Mouse (Mus musculus): ENCODE measurements around the gene Gm42417. TPM values are rescaled to one million over a fixed set of nuclear protein-coding genes. Genes with fewer than 3 reads are reported as not detected.

The Gm42417 gene
- polyA plus RNA-seq, 1 experiment from 2014 or later = not detected

DNA sequence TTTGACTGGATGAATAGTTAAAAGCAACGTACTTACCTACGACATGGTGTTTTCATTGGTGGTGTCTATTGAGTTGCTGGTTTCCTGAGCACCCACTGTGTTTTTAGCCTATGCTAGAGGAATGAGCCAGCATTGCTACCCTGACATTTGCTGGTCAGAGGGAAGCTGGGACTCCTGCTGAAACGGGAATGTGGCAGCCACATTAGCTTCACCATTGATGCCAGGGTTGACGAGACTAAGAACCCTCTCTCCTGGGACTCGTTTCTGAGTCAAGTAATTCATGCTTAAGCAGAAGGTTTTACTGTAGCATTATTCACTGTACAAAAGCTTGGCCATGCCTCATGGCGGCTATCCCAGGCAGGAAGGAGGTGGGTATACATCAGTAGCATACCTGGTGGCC lies 49.6 kb downstream of the Gm42417 start:
- no peak overlapping the region for H3K4me2 ChIP-seq
- H3K9me3 ChIP-seq (ENCODE audit: control insufficient read depth, low read length) = no peaks in the 10 kb centered on the region
- ATAC-seq (replicated peaks; ENCODE audit: low FRiP score) (no peak), DNase-seq (ENCODE audit: low spot score) (no peak)
- H3K9ac ChIP-seq (ENCODE audit: low read depth, low read length) = no peak overlapping the region
- 80% methylated on average over 6 of the region's 6 CpGs for WGBS
- H3K27me3 ChIP-seq (replicated peaks; ENCODE audit: control insufficient read depth, insufficient read depth, low read length) = no peaks in the 10 kb centered on the region
- H3K27ac ChIP-seq (ENCODE audit: low read depth, low read length) = no peak overlapping the region
- H3K4me1 ChIP-seq (replicated peaks; ENCODE audit: control insufficient read depth, insufficient read depth, low read length) = no peaks in the 10 kb centered on the region
- H3K4me3 ChIP-seq (ENCODE audit: low read depth, low read length) = no peak overlapping the region
- no peaks in the 10 kb centered on the region for H3K36me3 ChIP-seq (ENCODE audit: control insufficient read depth, insufficient read depth, low read length)

DNA sequence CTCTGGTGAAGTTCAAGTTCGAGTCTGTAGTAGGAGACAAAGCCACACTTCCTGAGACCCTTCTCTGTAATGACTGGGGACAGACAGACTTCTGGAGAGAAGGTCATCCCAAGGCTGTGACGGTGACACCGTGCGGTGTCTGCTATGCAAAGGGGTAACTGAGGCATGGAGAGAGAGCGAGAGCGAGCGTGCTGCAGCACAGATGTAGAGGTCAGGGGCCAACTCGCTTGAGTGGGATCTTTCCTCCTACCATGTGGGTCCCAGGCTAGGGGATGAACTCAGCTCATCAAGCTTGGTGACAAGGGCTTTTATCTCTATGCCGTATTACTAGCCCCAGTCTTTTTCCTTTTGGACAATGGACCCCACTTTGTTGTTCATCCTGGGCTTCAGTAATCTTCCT lies 52.1 kb downstream of the Gm42417 start:
- no peaks in the 10 kb centered on the region for H3K27me3 ChIP-seq (replicated peaks; ENCODE audit: control insufficient read depth, insufficient read depth, low read length)
- ATAC-seq (replicated peaks; ENCODE audit: low FRiP score) (no peak), DNase-seq (ENCODE audit: low spot score) (no peak)
- no peak overlapping the region for H3K9ac ChIP-seq (ENCODE audit: low read depth, low read length)
- no peak overlapping the region for H3K4me3 ChIP-seq (ENCODE audit: low read depth, low read length)
- no peaks in the 10 kb centered on the region for H3K9me3 ChIP-seq (ENCODE audit: control insufficient read depth, low read length)
- 84% methylated on average over 9 of the region's 9 CpGs for WGBS
- H3K27ac ChIP-seq (ENCODE audit: low read depth, low read length) = no peak overlapping the region
- H3K4me1 ChIP-seq (replicated peaks; ENCODE audit: control insufficient read depth, insufficient read depth, low read length) = peaks cover 2% of the 10 kb centered on the region; the same call in 1 of the 2 replicates
- no peak overlapping the region for H3K4me2 ChIP-seq
- no peaks in the 10 kb centered on the region for H3K36me3 ChIP-seq (ENCODE audit: control insufficient read depth, insufficient read depth, low read length)

DNA sequence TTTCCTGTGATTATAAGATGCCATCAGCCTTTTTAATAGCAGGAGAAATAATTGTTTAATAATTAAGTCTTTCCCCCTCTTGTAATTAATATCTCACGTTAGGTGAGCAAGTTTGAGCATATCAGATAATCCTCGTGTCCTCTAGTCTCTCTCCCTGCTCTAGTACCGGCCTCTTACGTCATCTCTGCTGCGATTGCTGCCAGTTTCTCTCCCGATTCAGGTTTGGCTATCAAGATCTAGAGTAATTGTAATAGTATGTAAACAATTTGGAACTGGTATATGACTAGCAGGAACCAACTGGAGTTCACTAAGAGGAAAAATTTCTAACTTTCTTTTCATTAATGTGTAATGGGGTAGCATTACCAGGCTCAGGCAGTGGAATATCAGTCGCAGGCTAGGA lies 54.1 kb downstream of the Gm42417 start:
- Histone ChIP-seq H3K4me1 (replicated peaks; ENCODE audit: control insufficient read depth, insufficient read depth, low read length) (peaks cover 2% of the 10 kb centered on the region), H3K4me3 (ENCODE audit: low read depth, low read length) (no peak overlapping the region), H3K9me3 (ENCODE audit: control insufficient read depth, low read length) (no peaks in the 10 kb centered on the region), H3K27me3 (replicated peaks; ENCODE audit: control insufficient read depth, insufficient read depth, low read length) (no peaks in the 10 kb centered on the region), H3K9ac (ENCODE audit: low read depth, low read length) (no peak overlapping the region), H3K4me2 (no peak overlapping the region), H3K36me3 (ENCODE audit: control insufficient read depth, insufficient read depth, low read length) (no peaks in the 10 kb centered on the region), H3K27ac (ENCODE audit: low read depth, low read length) (no peak overlapping the region)
- WGBS = 77% methylated on average over 7 of the region's 7 CpGs
- DNase-seq (ENCODE audit: low spot score) (no peak), ATAC-seq (replicated peaks; ENCODE audit: low FRiP score) (no peak)

DNA sequence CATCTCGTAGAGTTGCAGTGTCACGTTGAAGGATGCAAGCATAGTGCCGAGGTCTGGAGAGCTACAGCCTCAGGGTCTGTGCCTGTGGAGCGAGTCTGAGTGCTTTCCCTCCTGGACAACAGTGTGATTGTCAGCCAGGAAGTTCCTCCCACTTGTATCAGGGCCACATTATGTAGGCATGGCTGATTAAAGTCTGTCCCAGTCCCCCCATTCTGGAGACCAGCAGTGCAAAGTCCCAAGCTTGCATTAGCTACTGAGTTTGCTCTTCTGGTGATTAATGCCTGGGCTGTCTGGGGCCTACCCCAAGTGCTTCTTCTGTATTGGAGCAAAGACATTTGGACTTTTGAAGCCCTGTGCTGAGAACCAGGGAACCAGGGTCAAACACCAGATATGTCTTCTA lies 55.4 kb downstream of the Gm42417 start:
- Histone ChIP-seq H3K27me3 (replicated peaks; ENCODE audit: control insufficient read depth, insufficient read depth, low read length) (no peaks in the 10 kb centered on the region), H3K9ac (ENCODE audit: low read depth, low read length) (no peak overlapping the region), H3K9me3 (ENCODE audit: control insufficient read depth, low read length) (no peaks in the 10 kb centered on the region), H3K4me2 (no peak overlapping the region), H3K4me3 (ENCODE audit: low read depth, low read length) (no peak overlapping the region), H3K4me1 (replicated peaks; ENCODE audit: control insufficient read depth, insufficient read depth, low read length) (peaks cover 2% of the 10 kb centered on the region), H3K36me3 (ENCODE audit: control insufficient read depth, insufficient read depth, low read length) (no peaks in the 10 kb centered on the region), H3K27ac (ENCODE audit: low read depth, low read length) (no peak overlapping the region)
- WGBS = 66% methylated on average over 4 of the region's 4 CpGs
- ATAC-seq (replicated peaks; ENCODE audit: low FRiP score) (no peak), DNase-seq (ENCODE audit: low spot score) (no peak)

Small RNAs within 50 kb of the gene (microRNA-seq; reads per million reads assigned to microRNA genes)
- gene Gm47280 (ENCODE audit: borderline number of aligned reads) = not detected

Other genes starting within 250 kb of the Gm42417 start
- 2.4 and 3.9 TPM in 2 replicates for gene Arid5a, start 231.7 kb downstream of the Gm42417 start, polyA plus RNA-seq (2014; fragmentation: Nextera tagmentation; extraction: Ambion mirVana)
- 27.9 and 29.2 TPM in 2 replicates for gene Kansl3, start 170.2 kb downstream of the Gm42417 start, polyA plus RNA-seq (2014; fragmentation: Nextera tagmentation; extraction: Ambion mirVana)
- 0.51 and 0.71 TPM in 2 replicates for gene Fer1l5, start 167.1 kb downstream of the Gm42417 start, polyA plus RNA-seq (2014; fragmentation: Nextera tagmentation; extraction: Ambion mirVana)
- gene Lman2l, start 94.2 kb downstream of the Gm42417 start, polyA plus RNA-seq (2014; fragmentation: Nextera tagmentation; extraction: Ambion mirVana) = 18.1 and 18.7 TPM in 2 replicates
- 5.9 and 6.4 TPM in 2 replicates for gene Cnnm4, start 67.8 kb downstream of the Gm42417 start, polyA plus RNA-seq (2014; fragmentation: Nextera tagmentation; extraction: Ambion mirVana)
- 3.3 and 3.8 TPM in 2 replicates for gene Cnnm3, start 27.6 kb downstream of the Gm42417 start, polyA plus RNA-seq (2014; fragmentation: Nextera tagmentation; extraction: Ambion mirVana)
- gene Ankrd23, start 2.5 kb downstream of the Gm42417 start, polyA plus RNA-seq (2014; fragmentation: Nextera tagmentation; extraction: Ambion mirVana) = 11.0 and 13.4 TPM in 2 replicates
- gene Ankrd39, start 8.0 kb upstream of the Gm42417 start, polyA plus RNA-seq (2014; fragmentation: Nextera tagmentation; extraction: Ambion mirVana) = 18.2 and 22.1 TPM in 2 replicates
- gene Sema4c, start 18.9 kb upstream of the Gm42417 start, polyA plus RNA-seq (2014; fragmentation: Nextera tagmentation; extraction: Ambion mirVana) = 0.77 and 0.78 TPM in 2 replicates
- 0.22 and 0.30 TPM in 2 replicates for gene Fam178b, start 143.8 kb upstream of the Gm42417 start, polyA plus RNA-seq (2014; fragmentation: Nextera tagmentation; extraction: Ambion mirVana)
- gene Cox5b, start 152.0 kb upstream of the Gm42417 start, polyA plus RNA-seq (2014; fragmentation: Nextera tagmentation; extraction: Ambion mirVana) = 752 and 790 TPM in 2 replicates
- gene 4933424G06Rik, start 170.7 kb upstream of the Gm42417 start, polyA plus RNA-seq (2014; fragmentation: Nextera tagmentation; extraction: Ambion mirVana) = not detected in 2 replicates
- gene Actr1b, start 175.0 kb upstream of the Gm42417 start, polyA plus RNA-seq (2014; fragmentation: Nextera tagmentation; extraction: Ambion mirVana) = 74.1 and 81.0 TPM in 2 replicates
- 0.16 and 0.19 TPM in 2 replicates for gene Zap70, start 222.4 kb upstream of the Gm42417 start, polyA plus RNA-seq (2014; fragmentation: Nextera tagmentation; extraction: Ambion mirVana)